Mouse (Mus musculus) limb, embryonic 11.5 days (tissue): ENCODE data around the gene Ccr3. TPM values are rescaled to one million over a fixed set of nuclear protein-coding genes. Genes with fewer than 3 reads are reported as not detected.

Experiments used
- polyA plus RNA-seq: library from polyadenylated mRNA; unstranded; fragments of >200 nt; fragmentation: Nextera tagmentation; extraction: Ambion mirVana; gene quantifications from 2 replicates; pipeline ENCODE4 v1.2.1, GENCODE M21; 2014

The Ccr3 gene
- polyA plus RNA-seq, 1 experiment from 2014 or later: not detected

Other genes starting within 250 kb of the Ccr3 start
- gene Cxcr6, start 215.5 kb upstream of the Ccr3 start, polyA plus RNA-seq: 0.23 and 0.33 TPM in 2 replicates
- gene Fyco1, start 170.1 kb upstream of the Ccr3 start, polyA plus RNA-seq: 7.3 and 12.1 TPM in 2 replicates
- 0.04 TPM in 1 of 2 replicates, not detected in the other for gene Xcr1, start 159.9 kb upstream of the Ccr3 start, polyA plus RNA-seq
- 0.51 and 0.96 TPM in 2 replicates for gene Ccr1, start 53.3 kb upstream of the Ccr3 start, polyA plus RNA-seq
- gene Ccr1l1, start 43.6 kb upstream of the Ccr3 start, polyA plus RNA-seq: not detected in 2 replicates
- gene Ccr2, start 80.0 kb downstream of the Ccr3 start, polyA plus RNA-seq: 0.24 and 0.28 TPM in 2 replicates
- gene Ccr5, start 99.6 kb downstream of the Ccr3 start, polyA plus RNA-seq: 0.31 TPM in 1 of 2 replicates, not detected in the other